Mouse (Mus musculus) naive thymus-derived CD4-positive, alpha-beta T cell, adult 5 months (primary cell): ENCODE results near the gene Rgs14. TPM values are rescaled to one million over a fixed set of nuclear protein-coding genes. Genes with fewer than 3 reads are reported as not detected.

Experiments
- polyA plus RNA-seq: library from polyadenylated mRNA; unstranded; fragments of 100-300 nt; shearing (Covaris generic); gene quantifications from one replicate; pipeline ENCODE4 v1.2.1, GENCODE M21; 2017

The Rgs14 gene
- polyA plus RNA-seq: 94.5 TPM

DNA sequence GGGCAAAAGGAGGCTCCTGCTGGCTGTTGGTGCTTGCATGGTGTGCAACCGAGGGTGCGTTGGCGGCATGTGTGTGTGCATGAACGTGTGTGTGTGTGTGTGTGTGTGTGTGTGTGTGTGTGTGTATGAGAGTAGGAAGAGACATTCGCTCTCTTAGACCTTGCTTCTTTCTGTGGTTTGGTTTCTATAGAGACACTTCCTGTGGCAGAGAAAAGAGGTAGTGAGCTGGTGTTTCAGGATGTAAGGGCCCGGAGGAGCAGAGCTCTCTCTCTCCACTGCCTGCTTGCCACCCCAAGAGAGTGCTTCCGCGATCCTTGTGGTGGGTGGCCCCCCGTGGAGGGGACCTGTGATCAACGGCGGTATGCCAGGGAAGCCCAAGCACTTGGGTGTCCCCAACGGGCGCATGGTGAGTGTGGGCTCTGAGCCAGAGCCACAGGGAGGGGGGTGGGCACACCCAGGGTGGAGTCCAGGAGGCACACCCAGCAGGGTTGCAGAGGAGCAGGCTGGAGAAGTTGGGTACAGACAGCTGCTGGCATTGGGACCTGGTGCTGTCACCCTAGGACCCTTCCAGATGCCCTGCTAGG lies at the start of gene Rgs14:
TSS of gene Rgs14 (plus strand) at position 202 of the 584 bp plus-strand sequence.

DNA sequence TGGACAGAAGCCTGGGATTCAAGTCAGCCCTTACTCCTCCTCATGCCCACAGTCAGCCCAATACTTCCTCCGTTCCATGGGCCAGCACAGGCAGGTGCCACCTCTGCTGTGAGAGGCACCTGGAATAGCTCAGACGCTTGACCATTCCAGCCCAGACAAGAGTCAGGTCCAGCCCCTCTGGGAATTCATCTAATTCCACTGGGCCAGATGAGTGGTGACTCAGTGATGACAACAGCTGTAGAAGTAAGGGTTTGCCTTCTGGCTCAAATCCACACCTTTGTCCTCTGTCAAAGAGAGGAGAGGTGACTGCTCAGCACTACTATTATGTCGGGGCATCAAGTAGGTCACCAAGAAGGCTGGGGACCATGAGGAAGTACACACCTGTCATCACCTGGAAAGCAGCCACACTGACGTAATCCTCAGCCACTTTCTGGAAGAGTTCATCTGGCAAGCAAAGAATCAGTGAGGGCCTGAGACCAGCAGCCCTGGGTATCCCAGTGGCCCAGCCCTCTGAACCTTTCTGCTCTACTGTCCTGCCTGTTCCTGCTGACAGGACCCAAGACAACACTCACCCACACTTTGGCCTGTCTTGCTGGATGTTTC lies 49.5 kb upstream of the Rgs14 start, which contains the start of gene Prelid1:
TSS of gene Prelid1 (plus strand) at position 570 of the 603 bp plus-strand sequence.

DNA sequence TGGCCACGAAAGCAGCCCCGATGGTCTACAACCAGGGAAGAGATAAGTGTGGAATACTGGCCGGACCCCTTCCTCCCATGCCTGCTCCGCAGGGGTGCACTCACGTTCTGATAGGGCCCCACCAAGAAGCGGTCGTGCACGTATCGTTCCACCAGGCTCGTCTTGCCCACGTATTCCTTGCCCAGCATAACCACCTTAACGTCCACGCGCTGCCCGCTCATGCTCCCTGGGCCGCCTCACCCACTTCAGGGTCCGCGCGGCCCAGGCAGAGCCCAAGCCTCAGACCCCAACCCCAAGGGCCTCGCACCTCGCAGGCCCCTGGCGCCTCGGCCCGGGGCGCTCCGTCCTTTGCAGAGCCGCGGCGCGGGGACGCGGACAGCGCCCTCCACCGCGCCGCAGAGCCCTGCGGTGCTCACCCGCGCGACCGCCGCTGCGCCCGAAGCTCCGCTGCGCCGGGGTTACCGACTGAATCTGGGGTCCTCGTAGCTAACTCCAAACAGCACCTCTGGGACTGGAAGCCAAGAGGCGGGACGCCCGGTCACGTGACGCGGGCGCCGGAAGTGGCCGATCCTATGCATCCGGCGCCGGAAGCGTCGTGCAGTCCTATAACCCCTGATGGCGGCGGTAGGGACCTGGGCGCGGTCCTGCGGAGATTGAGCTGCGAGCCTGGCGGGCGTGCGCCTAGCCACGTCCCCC lies 48.0 kb upstream of the Rgs14 start, which contains the start of gene Rab24:
TSS of gene Rab24 (minus strand) at position 513 of the 696 bp plus-strand sequence.

DNA sequence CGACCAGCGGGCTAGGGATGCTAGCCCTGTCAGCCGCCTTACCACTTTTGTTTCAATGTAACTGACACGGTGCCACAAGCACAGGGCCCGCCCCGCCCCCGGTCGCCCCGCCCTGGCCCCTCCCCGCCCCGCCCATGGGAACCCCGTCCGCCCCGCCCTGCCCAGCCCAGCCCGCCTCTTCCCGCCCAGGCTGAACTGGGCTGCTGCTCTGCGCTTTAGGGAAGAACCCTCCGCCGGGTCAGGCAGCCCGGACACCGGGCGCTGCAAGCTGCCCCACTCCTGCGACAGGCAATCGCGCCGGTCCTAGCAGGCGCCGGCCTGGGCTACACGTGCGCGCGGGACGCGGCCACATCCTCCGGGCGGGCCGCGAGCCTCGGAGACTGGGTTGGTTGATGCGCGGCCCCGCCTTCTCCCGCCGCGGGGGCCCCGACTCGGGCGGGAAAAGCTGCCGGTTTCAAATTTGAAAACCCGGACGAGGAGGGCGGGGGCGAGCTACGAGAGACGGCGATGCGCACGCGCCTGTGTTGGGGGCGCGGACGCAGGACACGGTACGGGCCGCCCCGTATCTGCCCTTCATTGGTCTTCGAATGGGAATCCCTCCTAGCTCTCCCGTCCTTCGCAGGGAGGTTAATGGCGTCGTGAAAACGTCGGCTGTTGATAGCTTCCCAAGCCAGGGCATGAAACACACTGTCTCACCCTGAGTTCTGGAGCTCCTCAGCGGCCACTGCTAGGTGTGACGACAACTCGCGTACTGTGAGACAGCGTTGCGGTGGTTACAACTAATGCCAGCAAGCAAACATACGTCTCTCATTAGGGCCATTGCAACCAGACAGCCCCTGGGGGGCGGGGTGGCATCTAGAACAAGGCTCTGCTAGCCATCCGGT lies 39.6 kb upstream of the Rgs14 start, which contains the start of gene Mxd3:
TSS of gene Mxd3 (minus strand) at position 141 of the 884 bp plus-strand sequence.

DNA sequence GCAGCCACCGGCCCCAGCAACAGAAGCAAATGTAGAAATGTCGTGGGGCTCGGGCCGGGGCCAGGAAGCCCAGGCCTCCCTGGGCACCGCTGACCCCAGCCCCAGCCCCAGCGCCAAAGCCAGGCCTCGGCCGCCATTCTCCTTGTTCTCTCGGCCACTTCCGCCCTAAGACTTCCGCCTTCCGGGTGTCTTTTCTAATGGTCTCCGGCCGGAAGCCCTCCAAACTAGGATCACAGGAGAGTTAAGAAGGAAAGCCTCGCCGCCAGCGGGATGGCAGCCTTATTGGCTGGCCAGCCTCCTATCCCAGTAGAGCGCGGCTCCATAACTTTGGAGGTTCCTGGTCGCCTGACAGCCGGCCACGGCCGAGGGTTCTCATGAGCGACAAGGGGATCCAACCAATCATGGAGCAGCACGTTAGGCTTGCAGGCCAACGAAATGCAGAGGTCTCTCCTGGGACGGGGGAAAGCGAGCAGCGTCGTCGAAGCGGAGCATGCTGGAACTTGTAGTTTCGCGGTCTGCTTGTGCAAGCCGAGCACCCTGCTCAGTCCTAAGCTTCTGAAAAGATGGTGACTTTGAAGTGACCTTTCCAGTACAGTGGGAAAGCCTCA lies 7.0 kb upstream of the Rgs14 start, which contains the start of gene Lman2:
TSS of gene Lman2 (minus strand) at position 331 of the 608 bp plus-strand sequence.

DNA sequence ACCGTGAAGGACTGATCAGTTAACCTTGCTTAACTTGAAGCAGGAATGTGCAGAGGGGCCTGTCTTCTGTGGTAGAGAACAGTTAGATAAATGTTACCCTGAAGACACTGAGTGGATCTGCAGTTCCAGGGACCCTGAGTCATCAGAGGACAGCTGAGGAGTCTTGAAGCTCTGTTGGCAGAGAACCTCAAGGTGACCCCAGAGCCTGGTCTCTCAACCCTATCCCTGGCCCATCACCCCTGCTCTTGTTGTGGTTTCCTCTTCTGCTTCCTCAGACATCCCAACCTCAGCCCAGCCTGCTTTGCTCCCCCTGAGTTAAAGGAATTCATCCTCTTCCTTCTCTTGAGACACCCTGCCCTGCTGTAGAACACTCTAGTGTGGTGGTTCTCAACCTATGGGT lies 28.6 kb downstream of the Rgs14 start, which contains the start of gene Slc34a1:
TSS of gene Slc34a1 (plus strand) at position 100 of the 400 bp plus-strand sequence.

DNA sequence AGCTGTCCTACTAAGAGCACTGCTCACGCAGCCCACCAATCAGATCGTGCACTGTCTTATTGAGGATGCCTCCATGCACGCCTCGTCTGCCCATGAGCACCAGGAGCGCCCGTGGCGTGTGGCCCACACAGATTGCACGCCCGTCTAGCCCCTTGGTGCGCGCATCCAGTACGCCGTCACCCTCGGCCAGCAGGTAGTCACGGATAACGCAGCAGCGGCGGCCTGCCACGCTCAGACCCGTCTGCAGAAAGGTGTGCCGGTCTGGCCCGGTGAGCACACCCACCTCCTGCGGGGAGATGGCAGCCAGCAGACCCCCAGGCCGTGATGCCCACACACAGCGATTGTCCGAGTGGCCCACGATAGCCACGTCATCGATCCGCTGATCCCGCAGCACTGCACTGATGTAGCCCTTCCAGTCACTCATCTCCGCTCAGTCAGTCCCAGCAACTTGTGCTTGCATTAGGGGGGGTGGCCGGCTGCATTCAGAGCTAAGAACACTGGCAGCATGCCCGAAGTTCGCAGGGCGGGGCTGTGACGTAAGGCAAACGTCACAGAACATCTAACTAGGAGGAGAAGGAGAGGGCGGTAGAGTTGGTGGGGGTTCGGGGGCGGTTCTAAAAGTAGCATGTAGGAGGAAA lies 45.3 kb downstream of the Rgs14 start, which contains the start of gene Pfn3:
TSS of gene Pfn3 (minus strand) at position 490 of the 638 bp plus-strand sequence.

DNA sequence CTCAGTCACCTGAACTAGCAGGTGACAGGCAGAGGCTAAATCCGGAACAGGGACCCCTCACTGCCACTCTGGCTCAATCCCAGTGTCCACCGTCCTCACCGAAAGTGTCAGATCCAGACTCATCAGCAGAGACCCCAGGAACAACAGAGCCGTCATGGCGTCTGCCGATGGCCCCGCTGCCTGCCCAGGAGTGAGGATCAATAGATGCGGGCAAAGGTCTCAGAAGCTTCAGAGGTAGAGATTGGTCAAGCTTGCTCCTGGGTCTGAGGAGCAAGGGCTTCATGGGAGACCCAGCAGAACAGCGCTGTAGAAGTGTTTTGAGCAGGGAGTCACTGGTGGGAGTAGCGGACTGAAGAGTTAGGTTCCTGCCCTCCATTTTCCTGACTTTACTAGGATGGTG lies 57.1 kb downstream of the Rgs14 start, which contains the start of gene F12:
TSS of gene F12 (minus strand) at position 181 of the 400 bp plus-strand sequence.

Other genes starting within 250 kb of the Rgs14 start
- gene Gm17617, start 236.2 kb upstream of the Rgs14 start, polyA plus RNA-seq: not detected
- gene Fgfr4, start 217.1 kb upstream of the Rgs14 start, polyA plus RNA-seq: not detected
- 76.9 TPM for gene Nsd1, start 159.9 kb upstream of the Rgs14 start, polyA plus RNA-seq
- gene Prelid1, start 49.2 kb upstream of the Rgs14 start, polyA plus RNA-seq: 214 TPM
- gene Rab24, start 47.8 kb upstream of the Rgs14 start, polyA plus RNA-seq: 120 TPM
- gene Mxd3, start 39.9 kb upstream of the Rgs14 start, polyA plus RNA-seq: 0.37 TPM
- 101 TPM for gene Lman2, start 6.9 kb upstream of the Rgs14 start, polyA plus RNA-seq
- not detected for gene Slc34a1, start 28.5 kb downstream of the Rgs14 start, polyA plus RNA-seq
- gene Pfn3, start 45.5 kb downstream of the Rgs14 start, polyA plus RNA-seq: not detected
- not detected for gene F12, start 57.1 kb downstream of the Rgs14 start, polyA plus RNA-seq
- gene Grk6, start 75.3 kb downstream of the Rgs14 start, polyA plus RNA-seq: 480 TPM
- 3.8 TPM for gene Prr7, start 94.5 kb downstream of the Rgs14 start, polyA plus RNA-seq
- gene Dbn1, start 118.4 kb downstream of the Rgs14 start, polyA plus RNA-seq: not detected
- gene Pdlim7, start 143.9 kb downstream of the Rgs14 start, polyA plus RNA-seq: 6.5 TPM
- 0.35 TPM for gene Dok3, start 159.6 kb downstream of the Rgs14 start, polyA plus RNA-seq
- 57.7 TPM for gene Ddx41, start 166.9 kb downstream of the Rgs14 start, polyA plus RNA-seq
- gene Fam193b, start 201.4 kb downstream of the Rgs14 start, polyA plus RNA-seq: 76.0 TPM
- gene Tmed9, start 204.0 kb downstream of the Rgs14 start, polyA plus RNA-seq: 258 TPM
- 30.1 TPM for gene B4galt7, start 230.2 kb downstream of the Rgs14 start, polyA plus RNA-seq